Mouse (Mus musculus): Measurements from ENCODE around the gene Cpsf2.
"Not testable (repeated sequence)": the region's sequence is repeated elsewhere in the genome, so short reads cannot be mapped to it uniquely, and the experiment has no call there.

Cpsf2 gene

GRCm38 (mm10) chr12:101975601-101976571, at the start of gene Cpsf2:
Gene Cpsf2 (plus strand): TSS chr12:101975988.
- peak; percentile 81 to 82 for DNase-seq (ENCODE audit: low spot score in 2 of 2)

DNA sequence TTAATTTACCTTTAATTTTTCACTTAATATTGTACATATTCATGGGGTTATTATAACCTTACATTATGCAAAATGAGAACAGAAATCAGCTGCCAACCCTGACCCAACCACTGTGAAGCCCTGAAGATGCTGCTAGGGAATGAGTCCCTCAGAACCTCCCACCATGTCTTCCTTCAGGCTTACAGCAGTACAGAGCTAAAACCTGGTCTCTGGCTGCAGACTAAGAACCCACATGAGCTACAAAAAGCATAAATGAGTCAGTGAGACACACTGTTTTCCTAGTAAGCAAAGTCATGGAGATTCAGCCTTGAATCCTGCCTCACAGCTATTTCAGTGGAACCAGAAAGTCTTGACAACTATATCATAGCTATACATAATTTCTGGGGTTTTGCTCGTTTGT, 47.4 kb upstream of the Cpsf2 start:
- DNase-seq (ENCODE audit: low spot score in 2 of 2), result no peak

DNA sequence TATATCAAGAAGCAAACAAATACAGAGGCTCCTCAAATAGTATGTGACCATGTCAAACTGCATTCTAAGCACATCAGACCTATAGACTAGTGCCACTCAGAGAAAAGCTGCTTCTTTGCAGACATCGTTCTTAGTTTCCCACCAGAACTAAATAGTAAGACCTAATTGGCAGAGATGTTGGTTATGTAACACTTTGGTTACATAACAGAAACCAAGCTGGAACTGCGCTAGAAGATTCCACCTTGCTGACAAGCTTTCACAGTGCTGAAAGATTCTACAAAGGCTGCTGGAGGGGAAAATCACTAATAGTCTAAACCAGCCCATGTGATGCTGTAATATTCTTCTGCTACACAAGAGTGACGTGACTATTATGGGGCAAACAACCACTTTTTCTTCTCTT, 40.6 kb upstream of the Cpsf2 start:
- no peak for DNase-seq (ENCODE audit: low spot score in 2 of 2)

GRCm38 (mm10) chr12:101937572-101937971, 38.2 kb upstream of the Cpsf2 start:
- no peak for DNase-seq (ENCODE audit: low spot score in 2 of 2)

DNA sequence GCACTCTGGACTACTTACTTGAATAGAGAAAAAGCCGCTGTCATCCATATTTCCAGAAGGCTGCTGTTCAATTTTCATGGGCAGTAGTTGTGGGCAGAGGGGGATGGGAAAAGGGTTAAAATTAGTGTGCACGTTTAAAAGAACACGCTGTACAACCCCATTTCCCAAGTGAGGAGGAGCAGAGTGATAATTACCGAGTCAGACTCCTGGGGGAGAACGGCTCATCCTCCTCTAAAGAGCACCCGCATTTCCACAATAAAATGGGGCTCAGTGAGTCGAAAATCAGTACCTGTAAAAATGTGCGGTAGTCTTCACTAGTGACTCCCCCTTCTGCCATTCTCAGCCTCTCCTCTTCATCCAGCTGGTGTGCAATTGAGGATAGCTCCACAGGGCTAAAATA, 27.8 kb upstream of the Cpsf2 start:
- DNase-seq (ENCODE audit: low spot score in 2 of 2), result no peak

GRCm38 (mm10) chr12:101948801-101949200, 27.0 kb upstream of the Cpsf2 start:
- no peak for DNase-seq (ENCODE audit: low spot score in 2 of 2)

- not testable (repeated sequence) for DNase-seq (ENCODE audit: low spot score in 2 of 2)
Measured at GRCm38 (mm10) chr12:101955821-101956220, 20.0 kb upstream of the Cpsf2 start.

GRCm38 (mm10) chr12:101957079-101957941, 18.5 kb upstream of the Cpsf2 start:
- DNase-seq (ENCODE audit: low spot score in 2 of 2), result no peak

GRCm38 (mm10) chr12:101957942-101958544, 17.7 kb upstream of the Cpsf2 start, which contains the start of gene Atxn3:
Gene Atxn3 (minus strand): TSS chr12:101958246.
- DNase-seq (ENCODE audit: low spot score in 2 of 2), result peak; percentile 96 to 99

DNA sequence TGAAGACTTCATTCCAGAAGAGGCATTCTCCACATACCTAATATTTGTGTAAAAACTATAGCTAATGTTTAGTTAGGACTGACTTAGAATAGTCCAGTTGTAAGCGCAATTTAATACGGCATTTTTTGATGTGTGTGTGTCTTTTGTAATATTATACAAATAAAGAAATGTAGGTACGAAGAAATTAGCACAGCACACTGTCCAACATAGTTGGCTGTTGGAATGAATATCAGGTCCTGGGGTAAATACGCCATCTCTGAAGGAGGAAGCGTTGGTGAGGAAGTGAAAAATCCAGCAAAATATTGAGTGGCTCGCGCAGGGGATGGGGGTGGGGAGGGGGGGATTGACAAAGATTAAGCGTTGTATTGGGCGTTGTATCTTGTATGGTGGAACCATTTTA, 17.2 kb upstream of the Cpsf2 start:
- no peak for DNase-seq (ENCODE audit: low spot score in 2 of 2)

DNA sequence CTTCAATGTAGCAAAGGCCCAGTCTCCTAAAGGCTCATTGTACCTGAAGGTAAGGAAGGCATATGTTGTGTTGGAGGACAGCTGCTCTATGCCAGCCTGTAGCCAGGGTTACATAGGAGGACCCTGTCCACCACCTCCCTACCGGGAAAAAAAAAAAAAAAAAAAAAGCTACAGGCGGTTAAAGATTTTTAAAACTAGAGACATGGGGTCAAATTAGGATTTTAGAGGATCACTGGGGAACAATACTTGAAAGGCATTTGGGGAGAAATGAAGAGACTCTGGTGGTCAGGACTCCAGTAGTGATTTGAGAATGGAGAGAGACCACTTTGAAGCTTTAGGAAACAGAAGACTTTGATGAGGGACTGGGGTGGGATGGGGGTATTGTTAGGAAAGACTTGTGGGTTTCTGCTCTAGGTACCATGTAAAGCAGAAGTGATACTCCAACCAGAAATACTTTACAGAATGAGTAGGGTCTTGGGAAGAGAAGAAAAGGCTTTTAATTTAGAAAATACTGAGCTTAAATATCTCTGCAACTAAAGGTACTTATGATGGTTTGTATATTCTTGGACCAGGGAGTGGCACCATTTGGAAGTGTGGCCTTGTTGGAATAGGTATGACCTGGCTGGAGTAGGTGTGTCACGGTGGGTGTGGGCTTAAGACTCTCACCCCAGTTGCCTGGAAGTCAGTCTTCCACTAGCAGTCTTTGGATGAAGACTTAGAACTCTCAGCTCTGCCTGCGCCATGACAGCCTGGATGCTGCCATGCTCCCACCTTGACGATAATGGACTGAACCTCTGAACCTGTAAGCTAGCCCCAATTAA, 16.6 kb upstream of the Cpsf2 start:
- DNase-seq (ENCODE audit: low spot score in 2 of 2), result not testable (repeated sequence)

- DNase-seq (ENCODE audit: low spot score in 2 of 2), result no peak
Measured at GRCm38 (mm10) chr12:101971311-101971710, 4.5 kb upstream of the Cpsf2 start.

DNA sequence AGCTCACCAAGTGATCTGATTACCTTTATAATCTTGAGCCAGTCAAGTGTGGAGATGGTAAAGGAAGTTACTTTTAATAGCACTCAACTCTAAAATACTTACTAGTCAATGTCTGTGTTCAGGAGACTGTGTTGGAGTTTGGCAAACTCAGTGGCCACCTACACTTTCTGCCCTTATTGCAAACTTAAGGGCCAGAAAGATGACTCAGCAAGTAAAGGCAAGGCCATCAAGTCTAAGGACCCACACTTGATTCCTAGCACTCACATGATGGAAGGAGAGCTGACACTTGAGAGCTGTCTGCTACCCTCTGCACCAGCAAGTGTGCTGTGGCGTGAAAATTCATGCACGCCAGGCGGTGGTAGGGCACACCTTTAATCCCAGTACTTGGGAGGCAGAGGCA, 3.6 kb upstream of the Cpsf2 start:
- no peak for DNase-seq (ENCODE audit: low spot score in 2 of 2)

DNA sequence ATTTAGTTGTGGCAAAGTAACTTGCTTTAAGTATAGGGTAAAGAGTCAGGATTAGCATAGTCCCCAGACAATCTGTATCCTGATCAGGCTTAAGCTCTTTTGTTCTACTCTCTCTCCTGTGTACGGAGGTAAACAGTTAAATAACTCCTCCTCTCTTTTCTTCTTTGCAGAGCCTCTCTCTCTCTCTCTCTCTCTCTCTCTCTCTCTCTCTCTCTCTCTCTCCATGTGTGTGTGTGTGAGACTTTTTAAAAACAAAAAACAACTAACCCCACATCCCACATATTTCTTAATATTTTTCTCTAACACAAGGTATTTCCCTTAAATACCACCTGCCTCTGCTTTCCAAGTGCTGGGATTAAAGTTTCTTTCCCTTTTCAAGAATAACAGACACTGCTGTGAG, 1.2 kb upstream of the Cpsf2 start:
- DNase-seq (ENCODE audit: low spot score in 2 of 2), result no peak

DNA sequence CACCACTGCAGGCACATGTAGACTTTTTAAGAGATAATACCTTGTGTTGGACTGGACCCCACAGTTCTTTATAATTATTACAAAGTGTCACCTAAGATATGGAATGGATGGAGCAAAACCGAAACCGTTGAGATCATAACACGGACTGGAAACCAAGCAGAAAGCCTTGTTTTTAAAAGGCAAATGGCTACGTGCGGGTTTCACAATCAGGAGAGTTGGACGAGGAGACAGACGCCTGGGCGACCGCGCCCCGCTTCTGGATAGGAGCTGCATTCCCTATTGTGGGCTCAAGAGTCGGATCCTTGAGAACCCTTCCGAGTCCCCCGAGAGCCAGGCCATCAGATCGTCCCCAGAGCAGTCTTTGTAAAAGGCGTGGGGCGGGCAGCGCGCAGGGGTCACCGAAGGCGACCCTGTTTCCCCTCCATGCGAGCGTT, 604 bp upstream of the Cpsf2 start:
- DNase-seq (ENCODE audit: low spot score in 2 of 2), result no peak

DNA sequence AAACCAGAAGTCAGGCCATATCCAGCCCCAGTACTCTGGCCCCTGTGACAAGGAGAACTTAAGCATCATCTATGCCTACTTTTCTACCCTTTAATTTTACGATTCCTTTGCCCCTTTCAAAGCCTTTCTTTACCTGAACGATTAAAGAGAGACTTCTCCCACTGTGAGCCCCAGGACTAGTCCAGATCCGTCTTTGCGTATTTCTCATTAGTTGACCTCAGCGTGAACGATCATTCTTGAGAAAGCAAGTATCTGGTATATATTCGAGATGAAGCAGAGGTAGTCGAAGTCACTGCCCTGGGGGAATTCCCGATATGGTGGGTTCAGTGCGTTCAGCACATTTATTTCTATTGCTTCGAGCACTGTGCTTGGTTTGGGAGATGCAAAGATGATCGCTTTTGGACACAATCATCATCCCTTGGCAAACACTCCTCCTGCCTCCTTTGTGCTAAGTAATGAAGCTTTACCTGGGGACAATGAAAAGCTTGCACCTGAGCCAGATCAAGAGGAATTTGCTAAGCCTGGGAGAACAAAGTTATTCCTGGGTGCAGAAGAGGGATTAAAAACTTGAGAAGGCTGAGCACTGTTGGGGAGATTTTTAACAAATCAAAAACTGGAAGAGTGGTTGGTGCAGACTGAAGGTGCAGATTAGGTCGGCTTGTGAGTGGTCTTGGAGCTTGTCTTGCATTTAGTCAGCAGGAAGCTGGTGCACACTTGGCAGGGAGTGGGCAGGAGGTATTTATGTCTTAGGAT, 1.0 kb downstream of the Cpsf2 start:
- DNase-seq (ENCODE audit: low spot score in 2 of 2), result no peak

GRCm38 (mm10) chr12:101977404-101977915, 1.7 kb downstream of the Cpsf2 start:
- DNase-seq (ENCODE audit: low spot score in 2 of 2), result no peak

- no peak for DNase-seq (ENCODE audit: low spot score in 2 of 2)
Measured at GRCm38 (mm10) chr12:101978162-101978561, 2.4 kb downstream of the Cpsf2 start.

GRCm38 (mm10) chr12:101978588-101978987, 2.8 kb downstream of the Cpsf2 start:
- no peak for DNase-seq (ENCODE audit: low spot score in 2 of 2)

- no peak for DNase-seq (ENCODE audit: low spot score in 2 of 2)
Measured at GRCm38 (mm10) chr12:101979213-101979750, 3.5 kb downstream of the Cpsf2 start.

Data from urinary bladder, postnatal 4 days (tissue).